Mouse (Mus musculus): ENCODE data around the gene Dnah11. TPM values are rescaled to one million over a fixed set of nuclear protein-coding genes. Genes with fewer than 3 reads are reported as not detected.
A peak's percentile ranks its signal among the peaks of the same experiment; 100 is the strongest.

Gene Dnah11
- total and polyA plus RNA-seq, 3 experiments, result 0.11 to 0.77 TPM; not detected in 1

GRCm38 (mm10) chr12:117844917-117845316, 353.9 kb downstream of the Dnah11 start:
- peak overlapping the region; percentile 88 for H3K9ac ChIP-seq (ENCODE audit: control insufficient read depth, low read depth, low read length, poor library complexity, severe bottlenecking)
- no peaks in the 10 kb centered on the region for H3K9me3 ChIP-seq (replicated peaks; ENCODE audit: insufficient read depth, low read length)
- TF ChIP-seq POLR2A (IDR thresholded peaks at IDR 0.05; ENCODE audit: control insufficient read depth in 1 of 2, insufficient read depth in 1 of 2, low read depth in 1 of 2, low read length in 2 of 2, poor library complexity in 1 of 2) (no peak), CHD1 (IDR thresholded peaks at IDR 0.05; ENCODE audit: low read depth, low read length) (0 out of 2 replicates have a peak, but pooled peaks have one; percentile 45), MAFK (IDR thresholded peaks at IDR 0.05; ENCODE audit: borderline replicate concordance, low read depth, low read length) (0 out of 2 replicates have a peak, but pooled peaks have one; percentile 10), BHLHE40 (IDR thresholded peaks at IDR 0.05; ENCODE audit: borderline replicate concordance, low read depth, low read length) (no peak), CTCF (IDR thresholded peaks at IDR 0.05 in 2 of 3, conservative IDR thresholded peaks at IDR 0.05 in 1 of 3; ENCODE audit: control insufficient read depth in 1 of 3, insufficient read depth in 1 of 3, low read depth in 2 of 3, low read length in 3 of 3, poor library complexity in 1 of 3, severe bottlenecking in 1 of 3) (no peak), POLR2AphosphoS2 (IDR thresholded peaks at IDR 0.05; ENCODE audit: low read length) (0 out of 2 replicates have a peak, but pooled peaks have one; percentile 43), MXI1 (IDR thresholded peaks at IDR 0.05; ENCODE audit: low read depth, low read length) (peak; percentile 81; the same call in 1 of the 2 replicates), SIN3A (IDR thresholded peaks at IDR 0.05; ENCODE audit: low read length) (peak; percentile 88), MAX (IDR thresholded peaks at IDR 0.05; ENCODE audit: low read length) (peak; percentile 78)
- no peaks in the 10 kb centered on the region for H3K27me3 ChIP-seq (ENCODE audit: control insufficient read depth in 1 of 2, insufficient read depth in 2 of 2, low read length in 2 of 2)
- H3K36me3 ChIP-seq (ENCODE audit: control insufficient read depth in 1 of 2, insufficient read depth in 2 of 2, low read length in 2 of 2), result peaks cover 0 to 16% of the 10 kb centered on the region in 2 experiments; a peak in 3 of 4 replicates
- H3K27ac ChIP-seq (ENCODE audit: control insufficient read depth, low read depth, low read length), result no peak overlapping the region
- peaks cover 6 to 19% of the 10 kb centered on the region in 2 experiments; a peak in 2 of 4 replicates for H3K4me1 ChIP-seq (ENCODE audit: control insufficient read depth in 1 of 2, insufficient read depth in 2 of 2, low read length in 2 of 2)
- peak; percentile 41 for DNase-seq (ENCODE audit: low read depth, low spot score)
- H3K4me3 ChIP-seq (ENCODE audit: control insufficient read depth in 1 of 2, insufficient read depth in 1 of 2, low read depth in 2 of 2, low read length in 2 of 2), result peak overlapping the region; percentile 71 to 82
- H3K79me2 ChIP-seq (ENCODE audit: control insufficient read depth, insufficient read depth, low read length, poor library complexity), result peaks cover 45% of the 10 kb centered on the region

GRCm38 (mm10) chr12:117844075-117844408, 354.8 kb downstream of the Dnah11 start:
- Histone ChIP-seq H3K9me3 (replicated peaks; ENCODE audit: insufficient read depth, low read length) (no peaks in the 10 kb centered on the region), H3K9ac (ENCODE audit: control insufficient read depth, low read depth, low read length, poor library complexity, severe bottlenecking) (peak overlapping the region; percentile 88), H3K27me3 (ENCODE audit: control insufficient read depth in 1 of 2, insufficient read depth in 2 of 2, low read length in 2 of 2) (no peaks in the 10 kb centered on the region), H3K27ac (ENCODE audit: control insufficient read depth, low read depth, low read length) (peak overlapping the region; percentile 43), H3K4me1 (ENCODE audit: control insufficient read depth in 1 of 2, insufficient read depth in 2 of 2, low read length in 2 of 2) (peaks cover 6 to 19% of the 10 kb centered on the region in 2 experiments; a peak in 2 of 4 replicates), H3K4me3 (ENCODE audit: control insufficient read depth in 1 of 2, insufficient read depth in 1 of 2, low read depth in 2 of 2, low read length in 2 of 2) (peak overlapping the region; percentile 71 to 82), H3K36me3 (ENCODE audit: control insufficient read depth in 1 of 2, insufficient read depth in 2 of 2, low read length in 2 of 2) (peaks cover 0 to 16% of the 10 kb centered on the region in 2 experiments; a peak in 3 of 4 replicates), H3K79me2 (ENCODE audit: control insufficient read depth, insufficient read depth, low read length, poor library complexity) (peaks cover 42% of the 10 kb centered on the region)
- peak; percentile 80 for DNase-seq (ENCODE audit: low read depth, low spot score)
- TF ChIP-seq EP300 (IDR thresholded peaks at IDR 0.05; ENCODE audit: low read depth in 1 of 2, low read length in 2 of 2), result no peak; a peak in 1 of 4 replicates
- TF ChIP-seq USF2 (IDR thresholded peaks at IDR 0.05; ENCODE audit: borderline replicate concordance in 1 of 2, insufficient read depth in 1 of 2, low read depth in 1 of 2, low read length in 2 of 2), result no peak
- TF ChIP-seq POLR2AphosphoS2 (IDR thresholded peaks at IDR 0.05; ENCODE audit: low read length), result no peak
- no peak for TF ChIP-seq ETS1 (IDR thresholded peaks at IDR 0.05; ENCODE audit: low read depth, low read length)
- TF ChIP-seq TCF12 (IDR thresholded peaks at IDR 0.05; ENCODE audit: low read depth, low read length), result no peak
- TF ChIP-seq CHD1 (IDR thresholded peaks at IDR 0.05; ENCODE audit: low read depth, low read length), result no peak
- TF ChIP-seq SMC3 (IDR thresholded peaks at IDR 0.05; ENCODE audit: low read depth, low read length), result no peak
- TF ChIP-seq ZMIZ1 (IDR thresholded peaks at IDR 0.05; ENCODE audit: low read depth, low read length), result no peak
- no peak for TF ChIP-seq POLR2AphosphoS5 (IDR thresholded peaks at IDR 0.05; ENCODE audit: borderline replicate concordance, low read depth, low read length)
- TF ChIP-seq BHLHE40 (IDR thresholded peaks at IDR 0.05; ENCODE audit: borderline replicate concordance, low read depth, low read length), result no peak
- TF ChIP-seq CHD2 (IDR thresholded peaks at IDR 0.05; ENCODE audit: low read length), result peak; percentile 69; the same call in 1 of the 2 replicates
- 0 out of 2 replicates have a peak, but pooled peaks have one; percentile 30 for TF ChIP-seq ZNF384 (IDR thresholded peaks at IDR 0.05; ENCODE audit: low read depth, low read length)
- TF ChIP-seq KAT2A (conservative IDR thresholded peaks at IDR 0.05; ENCODE audit: low read depth, low read length), result no peak
- TF ChIP-seq HCFC1 (IDR thresholded peaks at IDR 0.05; ENCODE audit: low read depth, low read length), result peak; percentile 9
- no peak for TF ChIP-seq MAFK (IDR thresholded peaks at IDR 0.05; ENCODE audit: borderline replicate concordance, low read depth, low read length)
- TF ChIP-seq MAZ (IDR thresholded peaks at IDR 0.05; ENCODE audit: low read depth, low read length), result no peak
- TF ChIP-seq USF1 (IDR thresholded peaks at IDR 0.05; ENCODE audit: low read depth, low read length), result no peak
- TF ChIP-seq MYB (IDR thresholded peaks at IDR 0.05; ENCODE audit: low read depth, low read length), result no peak
- 0 out of 2 replicates have a peak, but pooled peaks have one; percentile 3 for TF ChIP-seq ELF1 (IDR thresholded peaks at IDR 0.05; ENCODE audit: low read depth, low read length)
- no peak for TF ChIP-seq GABPA (IDR thresholded peaks at IDR 0.05; ENCODE audit: low read depth, low read length)
- TF ChIP-seq MEF2A (IDR thresholded peaks at IDR 0.05; ENCODE audit: extremely low read depth, insufficient replicate concordance, low read depth, low read length, poor library complexity, severe bottlenecking), result no peak
- TF ChIP-seq JUND (IDR thresholded peaks at IDR 0.05; ENCODE audit: low read depth, low read length), result no peak
- TF ChIP-seq SIN3A (IDR thresholded peaks at IDR 0.05; ENCODE audit: low read length), result no peak
- TF ChIP-seq GATA1 (IDR thresholded peaks at IDR 0.05; ENCODE audit: low read depth, low read length), result no peak
- no peak for TF ChIP-seq TBP (IDR thresholded peaks at IDR 0.05; ENCODE audit: low read depth, low read length)
- no peak for TF ChIP-seq E2F4 (IDR thresholded peaks at IDR 0.05; ENCODE audit: borderline replicate concordance, low read depth, low read length)
- no peak for TF ChIP-seq ZC3H11A (IDR thresholded peaks at IDR 0.05; ENCODE audit: low read depth, low read length)
